Mouse (Mus musculus): ENCODE data around the gene Sorcs3. TPM values are rescaled to one million over a fixed set of nuclear protein-coding genes. Genes with fewer than 3 reads are reported as not detected.

The Sorcs3 gene
- polyA plus RNA-seq, 1 experiment from 2014 or later, result 5.3 TPM

DNA sequence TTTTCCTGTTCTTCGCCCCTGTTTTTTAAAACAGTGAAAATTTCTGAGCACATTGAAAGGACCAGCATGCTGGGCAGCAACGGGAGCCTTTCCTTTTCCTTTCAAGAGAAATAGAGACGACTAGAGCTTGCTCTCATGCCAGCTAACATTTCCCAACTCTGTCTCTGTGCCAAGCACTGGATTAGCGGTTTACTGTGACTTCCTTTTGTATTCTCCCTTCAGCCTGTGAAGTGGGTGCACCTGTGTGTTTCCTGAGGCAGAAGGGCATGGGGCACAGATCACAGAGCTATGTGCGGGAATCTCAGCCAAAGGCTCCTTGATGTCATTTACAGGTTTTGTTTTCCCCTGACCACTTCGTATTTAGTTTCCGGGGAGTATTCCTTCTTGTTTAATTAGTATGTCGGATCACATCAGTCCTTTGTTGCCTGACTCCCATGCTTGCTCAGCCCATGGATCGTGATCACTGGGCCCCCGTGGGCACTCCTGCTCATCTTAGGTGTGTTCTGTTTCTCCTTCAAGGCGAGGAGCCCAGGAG, 172.2 kb downstream of the Sorcs3 start:
- WGBS, result 43% methylated on average over 11 of the region's 11 CpGs
- DNase-seq (ENCODE audit: low spot score) (peak; percentile 59), ATAC-seq (no peak)

DNA sequence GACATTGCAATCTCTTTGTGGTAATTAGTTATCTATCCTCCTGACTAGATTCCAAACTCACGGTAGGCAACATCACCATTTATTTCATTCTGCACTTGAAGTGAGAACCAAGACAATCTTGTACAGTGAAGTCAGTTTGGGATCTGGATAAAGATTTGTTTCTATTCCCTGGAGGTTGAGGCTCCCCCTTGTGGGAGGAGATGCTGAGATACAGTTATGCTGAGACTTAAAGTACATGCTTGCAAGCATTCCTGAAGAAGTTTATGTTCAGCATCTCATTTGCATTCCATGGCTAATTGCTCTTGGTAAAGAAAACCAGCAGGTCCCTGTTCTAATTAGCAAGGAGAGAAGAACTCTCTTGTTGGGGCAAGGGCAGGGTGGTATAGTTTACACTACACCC, 185.7 kb downstream of the Sorcs3 start:
- peak; percentile 80 for DNase-seq (ENCODE audit: low spot score)
- Histone ChIP-seq H3K27me3 (replicated peaks; ENCODE audit: control insufficient read depth, insufficient read depth, low read length) (no peaks in the 10 kb centered on the region), H3K9ac (ENCODE audit: low read length) (no peak overlapping the region), H3K4me1 (ENCODE audit: control insufficient read depth, insufficient read depth, low read length) (no peaks in the 10 kb centered on the region), H3K27ac (ENCODE audit: low read depth, low read length) (no peak overlapping the region), H3K4me3 (ENCODE audit: low read depth, low read length) (no peak overlapping the region), H3K36me3 (ENCODE audit: control insufficient read depth, insufficient read depth, low read length) (no peaks in the 10 kb centered on the region), H3K4me2 (ENCODE audit: low read length) (no peak overlapping the region), H3K9me3 (replicated peaks; ENCODE audit: control insufficient read depth, low read length) (no peaks in the 10 kb centered on the region)
- peak; percentile 50 for ATAC-seq
- 37% methylated on average over 1 of the region's 1 CpGs for WGBS

More for the DNA sequence above, 172.2 kb downstream of the Sorcs3 start:
- Histone ChIP-seq H3K27ac (ENCODE audit: low read depth, low read length) (no peak overlapping the region), H3K9ac (ENCODE audit: low read length) (no peak overlapping the region), H3K4me1 (ENCODE audit: control insufficient read depth, insufficient read depth, low read length) (no peaks in the 10 kb centered on the region), H3K36me3 (ENCODE audit: control insufficient read depth, insufficient read depth, low read length) (no peaks in the 10 kb centered on the region), H3K9me3 (replicated peaks; ENCODE audit: control insufficient read depth, low read length) (no peaks in the 10 kb centered on the region), H3K4me2 (ENCODE audit: low read length) (no peak overlapping the region), H3K4me3 (ENCODE audit: low read depth, low read length) (no peak overlapping the region), H3K27me3 (replicated peaks; ENCODE audit: control insufficient read depth, insufficient read depth, low read length) (no peaks in the 10 kb centered on the region)

DNA sequence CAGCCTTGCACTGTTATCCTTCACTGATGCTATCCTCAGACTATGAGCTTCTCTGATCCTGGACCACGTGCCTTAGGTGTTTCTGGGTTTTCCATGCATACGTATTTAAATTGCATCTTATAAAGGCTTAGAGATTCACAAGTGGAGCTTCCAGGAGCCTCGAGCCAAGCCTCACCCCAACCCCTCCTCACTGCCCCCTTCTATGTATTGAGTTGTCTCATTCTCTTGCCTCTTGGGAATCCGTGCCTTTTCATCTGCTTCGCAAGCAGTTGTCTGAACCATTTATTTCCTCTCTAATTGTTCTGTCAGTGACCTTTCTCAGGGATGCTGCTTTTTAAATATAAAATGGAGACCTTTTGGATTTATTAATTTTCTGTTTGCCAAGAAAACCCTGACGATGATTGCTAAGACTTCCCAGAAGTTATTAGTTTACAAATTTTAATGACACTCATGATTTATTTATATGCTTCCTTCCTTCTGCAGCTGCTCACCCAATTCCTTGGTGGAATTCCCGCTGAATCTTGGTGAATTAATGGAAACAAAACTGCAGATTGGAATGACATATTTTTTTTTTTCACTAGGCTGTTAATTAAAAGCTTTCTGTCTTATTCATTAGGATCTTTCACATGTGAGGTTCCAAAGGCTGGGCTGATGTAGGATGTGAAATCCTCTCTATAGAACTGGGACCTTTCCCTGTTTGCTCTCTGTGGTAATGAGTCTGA, 199.1 kb downstream of the Sorcs3 start:
- Histone ChIP-seq H3K4me2 (ENCODE audit: low read length) (no peak overlapping the region), H3K9ac (ENCODE audit: low read length) (no peak overlapping the region), H3K4me3 (ENCODE audit: low read depth, low read length) (no peak overlapping the region), H3K4me1 (ENCODE audit: control insufficient read depth, insufficient read depth, low read length) (peaks cover 4% of the 10 kb centered on the region; the same call in 1 of the 2 replicates), H3K36me3 (ENCODE audit: control insufficient read depth, insufficient read depth, low read length) (no peaks in the 10 kb centered on the region), H3K9me3 (replicated peaks; ENCODE audit: control insufficient read depth, low read length) (no peaks in the 10 kb centered on the region), H3K27me3 (replicated peaks; ENCODE audit: control insufficient read depth, insufficient read depth, low read length) (no peaks in the 10 kb centered on the region), H3K27ac (ENCODE audit: low read depth, low read length) (no peak overlapping the region)
- DNase-seq (ENCODE audit: low spot score) (peak; percentile 51), ATAC-seq (no peak)
- WGBS, result 42% methylated on average over 7 of the region's 7 CpGs

DNA sequence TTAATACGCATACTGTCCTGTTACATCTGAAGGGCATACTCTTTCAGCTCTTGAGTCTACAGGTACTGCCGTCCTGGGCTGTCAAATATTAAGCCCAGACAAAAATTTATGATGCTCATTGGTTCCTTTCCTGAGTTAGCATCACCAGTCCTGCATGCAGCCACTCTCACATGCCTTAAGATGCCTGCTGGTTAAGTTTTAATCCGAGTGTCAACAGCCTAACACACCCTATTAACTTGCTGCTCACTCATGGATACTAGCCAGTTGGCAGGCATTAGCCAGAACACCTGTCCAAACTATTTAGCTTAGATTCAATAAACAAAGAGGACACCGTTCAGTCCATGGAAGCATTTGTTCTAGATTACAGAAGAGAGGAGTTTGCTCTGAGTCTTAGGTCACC, 202.4 kb downstream of the Sorcs3 start:
- H3K4me1 ChIP-seq (ENCODE audit: control insufficient read depth, insufficient read depth, low read length), result peaks cover 4% of the 10 kb centered on the region; the same call in 1 of the 2 replicates
- no peak overlapping the region for H3K4me2 ChIP-seq (ENCODE audit: low read length)
- H3K4me3 ChIP-seq (ENCODE audit: low read depth, low read length), result no peak overlapping the region
- H3K36me3 ChIP-seq (ENCODE audit: control insufficient read depth, insufficient read depth, low read length), result no peaks in the 10 kb centered on the region
- 77% methylated on average over 4 of the region's 4 CpGs for WGBS
- DNase-seq (ENCODE audit: low spot score) (no peak), ATAC-seq (no peak)
- H3K9me3 ChIP-seq (replicated peaks; ENCODE audit: control insufficient read depth, low read length), result no peaks in the 10 kb centered on the region
- no peak overlapping the region for H3K27ac ChIP-seq (ENCODE audit: low read depth, low read length)
- H3K27me3 ChIP-seq (replicated peaks; ENCODE audit: control insufficient read depth, insufficient read depth, low read length), result no peaks in the 10 kb centered on the region
- H3K9ac ChIP-seq (ENCODE audit: low read length), result no peak overlapping the region

DNA sequence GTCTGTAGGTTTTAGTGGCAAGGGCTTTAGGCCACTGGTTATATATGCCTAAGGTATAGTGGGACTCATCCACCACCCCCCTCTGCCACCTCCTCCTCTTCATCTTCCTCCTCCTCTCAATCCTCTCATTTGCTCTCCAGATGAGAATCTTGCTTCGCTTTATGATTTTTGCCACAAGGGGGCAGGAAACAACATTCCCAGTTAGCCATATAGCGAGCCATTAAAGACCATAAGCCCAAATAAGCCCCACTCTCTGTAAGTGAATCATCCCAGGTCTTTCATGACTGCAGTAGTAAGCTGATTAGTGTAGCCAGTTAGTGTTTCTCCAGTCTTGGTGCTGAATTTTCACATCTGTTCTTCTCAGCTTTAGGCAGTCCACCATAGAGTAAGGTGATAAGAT, 205.5 kb downstream of the Sorcs3 start:
- H3K4me2 ChIP-seq (ENCODE audit: low read length), result no peak overlapping the region
- no peak overlapping the region for H3K9ac ChIP-seq (ENCODE audit: low read length)
- H3K4me3 ChIP-seq (ENCODE audit: low read depth, low read length), result no peak overlapping the region
- H3K27me3 ChIP-seq (replicated peaks; ENCODE audit: control insufficient read depth, insufficient read depth, low read length), result no peaks in the 10 kb centered on the region
- no peaks in the 10 kb centered on the region for H3K4me1 ChIP-seq (ENCODE audit: control insufficient read depth, insufficient read depth, low read length)
- H3K36me3 ChIP-seq (ENCODE audit: control insufficient read depth, insufficient read depth, low read length), result no peaks in the 10 kb centered on the region
- H3K9me3 ChIP-seq (replicated peaks; ENCODE audit: control insufficient read depth, low read length), result no peaks in the 10 kb centered on the region
- no peak overlapping the region for H3K27ac ChIP-seq (ENCODE audit: low read depth, low read length)
- DNase-seq (ENCODE audit: low spot score), result peak; percentile 42
- no peak for ATAC-seq
- WGBS, result 48% methylated on average over 2 of the region's 2 CpGs

DNA sequence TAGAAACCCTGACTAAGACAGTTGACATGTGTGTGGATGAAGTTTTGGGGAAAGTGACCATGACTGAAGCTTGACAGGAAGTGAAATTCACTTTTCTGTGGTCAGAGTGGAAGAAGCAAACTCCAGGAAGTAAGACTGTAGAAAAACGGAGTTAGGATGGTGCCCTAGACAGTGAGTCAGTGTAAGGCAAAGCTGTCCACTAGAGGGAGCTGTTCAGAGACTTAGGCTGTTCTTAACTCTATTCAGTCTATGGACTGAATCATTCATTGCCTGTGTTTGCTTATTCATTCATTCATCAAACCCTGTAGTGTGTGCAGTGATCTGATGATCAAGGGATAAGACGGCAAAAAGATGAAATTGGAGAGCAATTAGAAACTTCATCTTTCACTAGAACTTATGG, 208.0 kb downstream of the Sorcs3 start:
- no peak overlapping the region for H3K9ac ChIP-seq (ENCODE audit: low read length)
- H3K36me3 ChIP-seq (ENCODE audit: control insufficient read depth, insufficient read depth, low read length), result no peaks in the 10 kb centered on the region
- H3K4me1 ChIP-seq (ENCODE audit: control insufficient read depth, insufficient read depth, low read length), result no peaks in the 10 kb centered on the region
- H3K9me3 ChIP-seq (replicated peaks; ENCODE audit: control insufficient read depth, low read length), result no peaks in the 10 kb centered on the region
- no peaks in the 10 kb centered on the region for H3K27me3 ChIP-seq (replicated peaks; ENCODE audit: control insufficient read depth, insufficient read depth, low read length)
- H3K4me3 ChIP-seq (ENCODE audit: low read depth, low read length), result no peak overlapping the region
- no peak overlapping the region for H3K27ac ChIP-seq (ENCODE audit: low read depth, low read length)
- DNase-seq (ENCODE audit: low spot score) (peak; percentile 54), ATAC-seq (no peak)
- H3K4me2 ChIP-seq (ENCODE audit: low read length), result no peak overlapping the region
- WGBS, result 63% methylated on average over 2 of the region's 2 CpGs

DNA sequence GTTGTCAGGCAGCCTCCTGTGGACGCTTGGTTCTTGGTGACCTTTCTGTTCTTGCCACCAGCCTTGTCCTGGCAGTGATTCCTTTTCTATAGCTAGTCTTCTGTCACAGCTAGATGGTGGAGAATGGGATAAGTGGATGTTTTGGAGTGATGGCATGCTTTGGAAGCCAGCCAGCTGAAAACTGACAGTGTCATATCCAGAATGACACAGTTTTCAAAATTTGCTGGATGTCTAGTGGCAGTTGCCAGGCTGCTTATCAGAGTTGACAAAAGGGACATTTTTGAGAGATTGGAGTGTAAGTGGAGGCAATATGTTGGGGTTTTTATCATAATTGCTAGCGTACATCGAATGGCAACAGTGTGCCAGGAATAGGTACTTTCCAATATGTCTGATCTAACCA, 212.5 kb downstream of the Sorcs3 start:
- Histone ChIP-seq H3K27ac (ENCODE audit: low read depth, low read length) (no peak overlapping the region), H3K36me3 (ENCODE audit: control insufficient read depth, insufficient read depth, low read length) (no peaks in the 10 kb centered on the region), H3K9me3 (replicated peaks; ENCODE audit: control insufficient read depth, low read length) (no peaks in the 10 kb centered on the region), H3K9ac (ENCODE audit: low read length) (no peak overlapping the region), H3K4me1 (ENCODE audit: control insufficient read depth, insufficient read depth, low read length) (no peaks in the 10 kb centered on the region), H3K27me3 (replicated peaks; ENCODE audit: control insufficient read depth, insufficient read depth, low read length) (no peaks in the 10 kb centered on the region), H3K4me3 (ENCODE audit: low read depth, low read length) (no peak overlapping the region), H3K4me2 (ENCODE audit: low read length) (no peak overlapping the region)
- 62% methylated on average over 3 of the region's 3 CpGs for WGBS
- ATAC-seq (peak; percentile 12; the same call in 1 of the 2 replicates), DNase-seq (ENCODE audit: low spot score) (peak; percentile 59)

DNA sequence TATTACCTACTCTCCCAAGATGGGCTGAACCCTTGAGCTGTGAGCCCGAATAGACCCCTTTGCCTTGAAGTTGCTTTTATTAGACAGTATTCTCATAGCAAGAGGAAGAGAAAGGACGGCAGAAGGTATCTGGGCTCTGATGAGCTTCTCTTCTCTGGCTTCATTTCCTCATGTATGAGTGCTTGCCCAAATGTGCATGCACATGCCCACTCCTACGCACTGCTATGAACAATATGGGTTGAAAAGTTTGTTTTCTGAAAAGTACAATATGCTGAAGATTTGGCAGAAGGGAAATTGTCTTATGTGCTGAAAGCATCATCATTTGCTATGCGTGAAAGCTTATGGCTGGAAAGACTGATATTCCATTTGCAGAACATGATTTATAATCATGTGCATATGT, 223.4 kb downstream of the Sorcs3 start:
- WGBS, result 82% methylated on average over 4 of the region's 4 CpGs
- ATAC-seq (no peak), DNase-seq (ENCODE audit: low spot score) (no peak)
- Histone ChIP-seq H3K4me1 (ENCODE audit: control insufficient read depth, insufficient read depth, low read length) (peaks cover 5% of the 10 kb centered on the region), H3K27ac (ENCODE audit: low read depth, low read length) (no peak overlapping the region), H3K9me3 (replicated peaks; ENCODE audit: control insufficient read depth, low read length) (no peaks in the 10 kb centered on the region), H3K9ac (ENCODE audit: low read length) (no peak overlapping the region), H3K36me3 (ENCODE audit: control insufficient read depth, insufficient read depth, low read length) (no peaks in the 10 kb centered on the region), H3K4me2 (ENCODE audit: low read length) (no peak overlapping the region), H3K4me3 (ENCODE audit: low read depth, low read length) (no peak overlapping the region), H3K27me3 (replicated peaks; ENCODE audit: control insufficient read depth, insufficient read depth, low read length) (no peaks in the 10 kb centered on the region)

DNA sequence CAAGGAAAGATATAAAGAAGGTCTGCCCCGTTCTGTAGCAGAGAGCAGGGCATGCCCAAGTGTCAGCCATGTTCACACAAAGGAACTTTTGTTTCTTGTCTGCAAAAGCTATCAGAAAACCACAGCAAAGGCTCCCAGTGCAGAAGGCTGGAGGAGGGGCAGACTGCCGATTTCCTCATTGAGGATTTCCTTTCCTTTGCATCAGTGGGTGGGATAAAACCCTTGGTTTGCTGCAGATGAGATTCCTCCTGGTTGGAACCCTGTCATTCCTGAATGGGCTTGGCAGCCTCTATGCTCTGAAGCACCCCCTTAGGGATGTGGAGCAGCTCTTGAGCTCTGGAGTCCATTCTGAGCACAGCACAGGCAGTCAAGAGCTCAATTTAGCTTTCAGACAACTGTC, 223.9 kb downstream of the Sorcs3 start:
- no peak overlapping the region for H3K4me2 ChIP-seq (ENCODE audit: low read length)

More for the DNA sequence above, 223.9 kb downstream of the Sorcs3 start:
- no peaks in the 10 kb centered on the region for H3K36me3 ChIP-seq (ENCODE audit: control insufficient read depth, insufficient read depth, low read length)
- WGBS, result 6% methylated on average over 2 of the region's 2 CpGs
- no peaks in the 10 kb centered on the region for H3K27me3 ChIP-seq (replicated peaks; ENCODE audit: control insufficient read depth, insufficient read depth, low read length)
- peak; percentile 34; the same call in 1 of the 2 replicates for ATAC-seq
- H3K4me1 ChIP-seq (ENCODE audit: control insufficient read depth, insufficient read depth, low read length), result peaks cover 5% of the 10 kb centered on the region
- H3K27ac ChIP-seq (ENCODE audit: low read depth, low read length), result no peak overlapping the region
- peak; percentile 33 for DNase-seq (ENCODE audit: low spot score)
- no peak overlapping the region for H3K4me3 ChIP-seq (ENCODE audit: low read depth, low read length)
- no peak overlapping the region for H3K9ac ChIP-seq (ENCODE audit: low read length)
- H3K9me3 ChIP-seq (replicated peaks; ENCODE audit: control insufficient read depth, low read length), result no peaks in the 10 kb centered on the region
